Mouse (Mus musculus) MEL-GATA-1-ER (cell line): ENCODE measurements around the gene Snx9.

ENCODE experiments used
- DNase-seq: peaks from one replicate; pipeline ENCODE4 v3.0.0-alpha.2; 2012; ENCODE audit warnings: low read depth; ENCODE audit errors: extremely low read depth

Gene Snx9

GRCm38 (mm10) chr17:5959802-5960201 lies 118.7 kb downstream of the Snx9 start:
- DNase-seq = no peak

DNA sequence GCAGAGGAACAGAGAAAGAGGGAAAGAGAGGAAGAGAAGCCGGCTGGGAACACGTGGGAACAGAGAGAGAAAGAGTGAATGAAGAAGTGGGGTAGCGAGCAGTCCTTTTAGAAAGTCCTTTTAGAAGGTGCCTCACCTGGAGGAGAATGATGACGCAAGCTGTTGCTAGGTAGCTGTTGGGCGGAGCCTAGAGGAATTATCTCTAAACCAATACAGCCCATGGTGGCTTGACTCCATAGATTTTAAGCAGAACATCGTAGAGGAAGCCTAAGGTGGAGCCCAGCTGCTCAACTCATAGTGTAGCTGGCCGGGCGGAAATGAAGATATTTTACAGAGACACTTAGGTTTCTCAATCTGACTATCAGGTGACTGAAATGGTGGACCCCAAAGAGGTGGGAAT lies 122.6 kb downstream of the Snx9 start:
- no peak for DNase-seq

DNA sequence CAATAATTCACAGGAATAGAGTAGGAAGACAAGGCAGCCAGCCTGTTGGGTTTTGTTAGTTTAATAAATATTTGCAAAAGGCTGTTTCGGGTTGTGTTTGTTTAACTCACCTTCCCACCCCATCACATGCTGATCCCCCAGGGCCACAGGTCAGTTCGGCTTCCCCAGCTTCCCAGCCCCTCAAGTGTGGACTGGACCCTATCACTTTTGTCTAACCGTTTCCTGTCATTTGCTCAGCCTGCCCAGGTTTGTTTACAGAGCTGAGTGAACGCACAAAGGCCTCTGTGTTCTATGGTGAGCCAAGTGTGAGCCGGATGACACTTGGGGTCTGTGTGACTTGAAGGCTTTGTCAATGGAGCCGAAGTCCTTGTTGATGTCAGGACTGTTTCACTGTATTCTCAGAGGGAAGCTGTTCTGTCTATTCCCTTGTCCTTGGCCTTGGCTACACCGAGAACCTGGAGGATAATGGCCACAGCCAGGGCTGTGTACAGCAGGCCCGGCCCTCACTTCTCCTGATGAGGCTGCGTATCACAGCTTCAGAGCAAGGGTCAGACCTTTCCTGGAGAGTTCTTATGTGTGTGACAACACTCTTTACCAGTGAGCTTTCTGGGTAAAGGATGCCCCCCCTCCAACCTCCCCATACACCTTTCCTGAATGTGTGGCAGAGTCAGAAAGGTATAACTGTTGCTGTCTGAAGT lies 124.1 kb downstream of the Snx9 start:
- no peak for DNase-seq

GRCm38 (mm10) chr17:5966706-5967105 lies 125.6 kb downstream of the Snx9 start:
- no peak for DNase-seq

DNA sequence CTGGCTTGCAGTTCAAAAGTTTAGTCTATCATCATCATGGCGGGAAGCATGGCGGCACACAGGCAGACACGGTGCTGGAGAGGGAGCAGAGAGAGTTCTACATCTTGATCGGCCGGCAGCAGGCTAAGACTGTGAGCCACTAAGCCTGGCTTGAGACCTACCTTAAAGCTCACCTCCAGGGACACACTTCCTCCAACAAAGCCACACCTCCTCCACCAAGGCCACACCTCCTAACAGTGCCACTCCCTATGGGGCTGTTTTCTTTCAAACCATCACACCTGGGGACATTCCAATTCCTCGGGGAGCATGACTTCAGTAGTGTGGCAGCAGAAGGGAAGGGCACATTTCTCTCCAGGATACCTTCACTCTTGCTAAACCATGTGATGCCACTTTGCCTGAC lies 127.4 kb downstream of the Snx9 start:
- DNase-seq = no peak

GRCm38 (mm10) chr17:5969246-5969645 lies 128.1 kb downstream of the Snx9 start:
- DNase-seq = no peak

DNA sequence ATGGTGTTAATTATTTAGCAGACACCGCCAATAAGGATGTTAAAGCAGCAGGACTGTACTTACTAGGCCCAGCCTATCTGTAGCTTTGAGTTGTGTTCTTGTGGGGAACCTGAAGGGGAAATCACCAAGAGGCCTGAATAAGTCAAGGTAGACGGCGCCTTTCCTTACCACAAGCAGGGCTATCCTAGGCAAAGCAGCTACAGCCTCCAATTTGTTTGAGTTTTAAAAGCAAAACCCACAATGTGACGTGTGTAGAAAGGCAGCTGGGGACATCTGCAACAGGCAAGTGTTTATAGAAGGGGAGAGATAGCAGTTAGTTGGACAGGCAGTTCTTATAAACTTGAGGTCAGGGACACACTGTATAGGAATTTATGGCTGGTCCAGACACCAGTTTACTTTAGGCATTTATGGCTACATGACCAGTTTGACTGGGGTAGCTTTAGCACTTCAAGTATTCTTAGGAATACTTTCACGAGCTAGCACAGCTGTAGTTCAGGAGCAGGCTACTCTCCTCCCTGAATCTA lies 129.2 kb downstream of the Snx9 start:
- no peak for DNase-seq

DNA sequence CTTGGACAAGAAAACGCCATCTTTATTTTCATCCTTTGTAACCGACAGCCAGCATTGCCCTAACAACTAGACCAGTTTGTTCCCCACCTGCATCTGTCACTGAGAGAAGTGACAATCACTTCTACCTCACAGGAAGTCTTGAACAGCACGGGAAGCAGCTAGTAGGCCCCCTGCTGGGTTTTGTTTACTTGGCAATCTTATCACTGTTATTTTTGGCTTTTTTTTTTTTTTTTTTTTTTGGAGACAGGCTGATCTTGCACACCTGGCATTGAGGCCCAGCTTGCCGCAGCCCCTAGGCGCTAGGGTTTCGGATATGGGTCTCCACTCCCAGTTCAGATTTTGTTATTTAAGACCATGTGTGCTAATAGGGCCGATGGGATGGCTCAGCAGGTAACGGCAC lies 132.4 kb downstream of the Snx9 start:
- DNase-seq = no peak

DNA sequence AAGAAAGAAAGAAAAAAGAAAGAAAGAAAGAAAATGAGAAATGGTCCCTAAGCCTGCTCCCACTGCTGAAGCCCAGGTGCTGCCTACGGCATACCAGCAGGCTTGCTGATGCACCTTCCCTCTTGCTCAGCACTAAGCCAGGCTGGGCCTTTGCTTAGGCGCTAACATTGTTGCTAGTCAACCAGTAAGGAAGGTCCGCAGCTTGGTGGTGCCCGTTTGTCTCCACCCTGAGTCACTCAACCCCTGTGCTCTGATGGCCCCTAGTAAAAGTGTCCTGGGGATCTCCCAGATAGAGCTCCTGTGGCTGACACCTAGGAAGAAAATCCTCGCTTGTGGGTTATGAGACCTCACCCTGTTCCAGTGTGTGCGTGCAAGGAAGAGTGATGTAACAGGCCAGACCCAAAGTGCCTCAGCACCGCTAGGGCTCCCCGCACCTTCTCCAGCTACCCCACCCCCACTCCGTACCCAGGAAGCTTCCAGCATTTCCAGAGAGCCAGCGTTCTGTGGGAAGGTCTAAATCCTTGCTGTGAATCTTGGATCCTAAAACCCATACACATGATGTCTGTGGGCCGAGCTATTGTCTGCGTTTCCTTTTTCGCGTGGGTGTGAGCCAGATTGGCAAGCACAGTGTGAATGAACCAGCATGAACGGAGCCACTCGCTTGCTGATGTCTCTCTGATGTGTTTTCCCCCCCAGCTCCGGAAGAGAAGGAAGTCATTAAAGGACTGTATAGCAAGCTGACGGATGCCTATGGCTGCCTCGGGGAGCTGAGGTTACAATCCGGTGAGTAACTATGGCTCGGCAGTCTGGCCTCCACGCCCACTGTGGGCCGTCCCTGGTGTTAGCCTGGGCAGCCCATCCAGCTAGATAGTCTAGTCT lies 134.2 kb downstream of the Snx9 start:
- DNase-seq = no peak

- no peak for DNase-seq
These were observed 135.3 kb downstream of the Snx9 start for GRCm38 (mm10) chr17:5976221-5977055.

DNA sequence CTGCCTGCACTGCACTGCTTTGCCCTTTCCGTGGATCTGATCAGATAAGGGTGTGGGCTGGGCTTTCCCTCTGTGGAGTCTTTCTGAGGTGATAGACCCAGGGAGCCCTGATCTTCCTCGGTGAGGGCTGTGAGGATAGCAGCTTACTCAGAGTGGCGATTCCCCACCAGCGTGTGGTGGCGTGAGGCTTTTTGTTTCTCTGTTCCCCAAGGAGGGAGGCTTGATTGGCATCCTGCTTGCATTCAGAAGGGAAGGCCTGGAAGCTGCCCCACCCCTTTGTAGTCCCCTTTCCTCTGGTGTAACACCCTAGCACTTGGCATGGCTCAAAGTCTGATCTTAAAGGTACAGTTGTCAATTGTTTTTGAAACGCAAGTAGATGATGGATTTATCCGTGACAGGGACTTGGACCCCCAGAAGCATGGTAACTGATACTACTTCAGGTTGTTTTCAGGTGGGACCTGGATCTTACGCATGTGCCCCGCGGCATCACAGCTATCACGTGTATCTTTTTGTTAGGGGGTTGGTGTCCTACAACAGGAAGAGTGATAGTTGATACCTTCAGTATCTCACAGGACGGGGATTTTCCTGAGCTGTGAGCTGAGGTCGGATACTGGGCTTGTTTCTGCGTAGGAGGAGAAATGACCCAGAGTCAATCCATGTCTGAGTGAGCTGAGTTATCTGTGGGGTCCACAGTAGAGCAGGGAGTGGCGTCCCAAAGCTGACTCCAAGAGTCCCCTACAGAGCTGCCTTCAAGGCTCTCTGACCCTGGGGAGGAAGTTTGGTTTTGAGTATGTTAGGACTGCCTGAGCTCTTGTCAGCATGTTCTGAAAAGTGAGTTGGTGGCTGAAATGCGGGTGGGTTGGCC lies 136.2 kb downstream of the Snx9 start:
- no peak for DNase-seq

DNA sequence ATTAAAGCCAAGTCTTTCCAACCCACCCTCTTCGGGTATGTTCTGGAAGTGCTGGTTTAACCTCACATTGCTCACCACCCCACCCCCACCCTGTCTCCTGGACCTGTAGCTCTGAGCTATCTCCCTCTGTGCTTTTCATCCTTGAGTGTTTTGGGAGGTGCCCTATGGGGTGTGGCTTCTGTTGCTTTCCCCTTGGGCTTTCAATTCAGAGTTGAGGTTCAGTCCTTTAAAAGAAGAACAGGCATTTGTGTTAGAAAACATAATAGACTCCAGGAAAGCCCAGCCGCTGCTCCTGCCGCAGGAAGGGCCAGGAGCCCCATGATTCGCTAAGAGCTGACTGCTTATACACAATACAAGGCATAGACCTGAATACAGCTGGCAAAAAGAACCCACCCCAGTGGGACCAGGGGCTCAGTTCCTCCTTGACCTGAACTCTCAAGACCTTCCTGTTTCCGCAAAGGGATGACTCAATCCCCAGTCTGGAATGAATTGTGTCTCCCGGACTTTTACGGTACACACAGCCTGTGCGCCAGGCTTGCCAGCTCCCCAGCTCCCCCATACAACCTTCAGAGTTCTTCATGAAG lies 136.9 kb downstream of the Snx9 start:
- no peak for DNase-seq

DNA sequence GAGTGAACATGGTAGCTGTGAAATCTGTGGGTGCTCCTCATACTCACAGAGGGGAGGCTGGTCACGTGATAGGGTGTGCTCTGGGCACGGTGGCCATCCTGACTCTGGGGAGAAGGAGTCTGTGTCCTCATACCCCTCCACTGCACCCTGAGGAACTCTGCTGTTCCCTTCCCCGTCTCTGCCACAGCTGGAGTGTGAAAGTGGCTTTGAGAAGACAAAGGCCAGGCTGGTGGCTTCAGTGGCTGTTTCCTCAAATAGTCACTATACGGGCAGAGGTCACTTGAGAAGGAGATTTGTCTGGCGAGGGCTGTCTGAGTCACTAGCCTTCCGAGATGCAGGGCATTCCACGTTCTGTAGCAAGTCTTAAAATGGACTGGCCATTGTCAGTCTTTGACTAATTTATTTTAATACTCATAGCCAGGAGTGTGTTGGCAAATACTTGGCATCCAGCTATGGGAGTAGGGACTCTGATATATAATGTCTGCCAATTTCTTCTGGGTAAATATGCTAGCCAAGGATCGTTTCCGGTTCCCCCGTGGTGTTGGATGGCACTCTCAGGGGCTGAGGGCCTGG lies 137.5 kb downstream of the Snx9 start:
- DNase-seq = no peak

DNA sequence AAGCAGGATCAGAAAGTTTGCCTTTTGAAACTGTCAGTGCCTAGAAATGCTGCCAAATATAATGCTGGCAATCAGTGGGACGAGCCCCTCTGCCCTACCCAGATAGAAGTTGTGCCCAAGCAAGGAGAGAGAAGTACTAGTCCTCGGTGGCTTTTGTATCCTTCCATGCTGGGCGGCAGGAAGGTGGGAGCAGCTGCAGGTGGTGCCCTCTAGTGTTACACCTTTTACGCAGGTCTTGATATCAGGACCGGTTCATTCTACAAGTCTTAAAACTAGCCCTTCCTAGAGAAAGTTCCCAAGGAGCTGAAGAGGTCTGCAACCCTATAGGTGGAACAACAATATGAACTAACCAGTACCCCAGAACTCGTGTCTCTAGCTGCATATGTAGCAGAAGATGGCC lies 139.7 kb downstream of the Snx9 start:
- no peak for DNase-seq
